Mouse (Mus musculus) layer of hippocampus, postnatal 36 days (tissue): ENCODE data around the gene Tpbg. TPM values are rescaled to one million over a fixed set of nuclear protein-coding genes. Genes with fewer than 3 reads are reported as not detected.
A peak's percentile ranks its signal among the peaks of the same experiment; 100 is the strongest.
"Not testable (repeated sequence)": the region's sequence is repeated elsewhere in the genome, so short reads cannot be mapped to it uniquely, and the experiment has no call there.

Experiments used
- DNase-seq, 2 experiments: peaks; one replicate each; pipeline ENCODE4 v3.0.0; 2022
- total RNA-seq, 2 experiments: library from RNA; stranded (reverse); gene quantifications; 2 replicates each; pipeline ENCODE4 v1.2.3; 2021

The Tpbg gene
- total RNA-seq: 1 to 10 TPM; 6.6 to 9.7 TPM

DNA sequence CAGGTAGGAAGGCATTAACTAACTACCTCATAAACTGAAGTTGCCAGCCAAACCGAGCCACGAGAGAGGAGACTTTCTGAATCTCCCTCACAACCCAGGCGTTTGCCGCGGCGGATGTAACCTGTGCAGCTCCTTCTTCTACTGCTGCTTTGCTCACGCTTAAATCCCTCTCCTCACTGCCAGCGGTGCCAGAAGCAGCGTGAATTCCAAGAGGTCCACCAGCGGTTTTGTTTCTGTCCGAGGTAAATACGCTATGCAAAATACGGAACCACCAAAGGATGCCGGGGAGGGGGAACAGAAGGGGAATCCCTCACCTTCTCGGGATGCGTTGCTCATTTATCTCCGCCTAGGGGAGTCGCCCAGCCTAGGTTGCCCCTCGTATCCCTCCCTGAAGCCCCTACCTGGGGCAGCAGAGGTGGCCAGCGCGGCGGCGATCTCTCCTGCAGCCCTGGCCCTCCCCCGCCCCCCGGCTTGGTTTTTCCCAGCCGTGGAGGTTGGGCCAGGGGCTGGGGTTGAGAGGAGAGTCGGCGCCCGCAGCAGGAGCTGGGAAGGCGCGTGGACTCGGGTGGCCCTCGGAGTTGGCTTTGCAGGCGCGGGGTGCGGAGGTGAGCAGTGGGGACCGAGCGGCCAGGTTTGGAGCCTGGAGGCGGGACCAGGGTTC is at the start of gene Tpbg:
TSS of gene Tpbg (plus strand) at position 30 of the 661 bp plus-strand sequence.
- DNase-seq: peak in 1 of 2 experiments; percentile 9

GRCm38 (mm10) chr9:85801986-85802385 is 40.2 kb upstream of the Tpbg start:
- not testable (repeated sequence) for DNase-seq

- DNase-seq: no peak
These were observed 39.6 kb upstream of the Tpbg start for GRCm38 (mm10) chr9:85802563-85802962.

DNA sequence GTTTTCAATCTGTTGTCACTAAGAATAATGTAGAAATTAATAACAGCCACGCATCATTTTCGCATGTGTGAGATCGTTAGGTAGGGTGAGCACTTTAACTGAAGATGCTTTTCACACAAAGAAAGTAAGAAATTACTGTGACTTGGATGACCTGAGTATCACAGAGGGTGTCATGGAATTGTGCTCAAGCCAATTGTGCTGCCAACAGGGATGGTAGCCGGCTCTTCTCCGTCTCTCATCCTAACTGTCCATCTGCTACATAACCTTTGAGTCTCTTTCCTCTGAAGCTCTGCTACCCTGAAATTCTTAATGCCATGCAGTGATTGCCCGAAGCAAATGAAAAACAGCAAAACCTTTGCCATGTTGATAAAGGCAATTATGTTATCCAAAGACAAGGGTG is 35.8 kb upstream of the Tpbg start:
- no peak for DNase-seq

DNA sequence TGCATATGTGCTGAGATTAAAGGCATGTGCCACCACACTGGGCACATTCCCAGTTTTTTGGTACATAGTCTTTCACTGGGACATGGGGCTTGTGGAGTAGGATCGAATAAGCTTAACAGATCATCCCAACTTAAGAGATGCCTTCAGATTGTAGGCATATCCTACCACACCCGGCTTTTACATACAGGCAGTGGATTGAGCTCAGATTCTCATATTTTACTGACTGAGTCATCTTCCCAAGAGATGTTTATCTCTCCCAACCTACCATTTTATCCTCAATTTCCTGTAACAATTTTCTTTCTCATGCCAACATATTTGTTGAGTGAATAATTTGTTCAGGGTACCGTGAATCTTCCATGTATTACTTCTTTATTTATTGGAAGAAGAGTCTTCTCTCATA is 32.9 kb upstream of the Tpbg start:
- no peak for DNase-seq

DNA sequence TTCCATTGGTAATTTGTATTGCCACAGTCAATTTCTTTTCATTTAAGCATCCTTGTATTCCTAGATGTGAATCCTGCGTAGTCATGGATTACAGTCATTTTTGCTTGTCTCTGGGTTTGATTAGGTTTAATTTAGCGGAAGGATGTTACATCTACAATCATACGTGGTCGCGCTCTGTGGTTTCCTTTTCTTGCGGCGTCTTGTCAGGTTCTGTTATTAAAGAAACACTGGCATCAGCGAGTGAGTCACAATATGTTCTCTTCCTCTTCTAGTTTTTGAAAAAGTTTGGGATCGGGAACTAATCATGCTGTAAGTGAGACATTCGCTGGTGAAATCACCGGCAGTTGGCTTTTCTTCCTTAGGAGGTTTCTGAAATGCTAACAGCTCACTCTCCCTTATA is 21.4 kb upstream of the Tpbg start:
- no peak for DNase-seq

- DNase-seq: no peak
These were observed 6.4 kb upstream of the Tpbg start for GRCm38 (mm10) chr9:85835521-85836425.

DNA sequence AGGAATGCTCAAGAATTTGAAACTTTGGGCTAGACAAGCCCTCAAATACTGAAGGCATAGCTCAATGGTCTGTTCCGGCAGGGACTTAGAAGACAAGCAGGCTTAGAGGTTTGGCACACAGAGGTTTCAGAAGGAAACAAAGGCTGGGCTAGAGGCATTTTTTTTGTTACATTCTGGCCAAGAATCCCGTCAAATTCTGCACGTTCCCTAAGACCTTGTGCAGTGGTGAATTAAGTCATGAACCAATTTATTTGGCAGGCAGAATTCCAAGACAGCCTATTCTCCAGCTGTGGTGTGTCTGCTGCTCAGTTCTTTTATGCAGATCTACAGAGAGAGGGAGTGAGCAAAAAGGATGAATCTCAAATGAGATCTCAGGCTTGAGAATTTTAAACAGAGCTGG is 2.6 kb upstream of the Tpbg start:
- DNase-seq: no peak

DNA sequence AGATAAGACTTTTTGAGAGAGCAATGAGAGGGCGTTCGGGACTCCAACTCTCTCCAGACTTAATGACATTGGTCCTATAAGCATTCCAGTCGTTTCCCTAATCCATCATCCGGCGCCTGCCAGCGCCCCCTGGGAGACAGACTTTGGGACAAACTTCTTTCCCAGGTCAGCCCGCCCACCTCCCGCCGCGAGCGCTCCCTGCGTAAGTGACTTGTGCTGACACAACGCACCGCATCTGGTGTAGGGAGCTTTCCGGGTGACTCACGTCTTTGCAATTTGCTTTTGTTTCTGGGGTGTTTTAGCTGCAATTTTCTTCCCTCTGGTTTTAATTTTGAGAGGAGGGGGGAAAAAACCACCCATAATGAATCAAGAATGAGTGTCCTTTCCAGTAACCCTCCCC is 289 bp upstream of the Tpbg start:
- DNase-seq: peak in 1 of 2 experiments; percentile 16

DNA sequence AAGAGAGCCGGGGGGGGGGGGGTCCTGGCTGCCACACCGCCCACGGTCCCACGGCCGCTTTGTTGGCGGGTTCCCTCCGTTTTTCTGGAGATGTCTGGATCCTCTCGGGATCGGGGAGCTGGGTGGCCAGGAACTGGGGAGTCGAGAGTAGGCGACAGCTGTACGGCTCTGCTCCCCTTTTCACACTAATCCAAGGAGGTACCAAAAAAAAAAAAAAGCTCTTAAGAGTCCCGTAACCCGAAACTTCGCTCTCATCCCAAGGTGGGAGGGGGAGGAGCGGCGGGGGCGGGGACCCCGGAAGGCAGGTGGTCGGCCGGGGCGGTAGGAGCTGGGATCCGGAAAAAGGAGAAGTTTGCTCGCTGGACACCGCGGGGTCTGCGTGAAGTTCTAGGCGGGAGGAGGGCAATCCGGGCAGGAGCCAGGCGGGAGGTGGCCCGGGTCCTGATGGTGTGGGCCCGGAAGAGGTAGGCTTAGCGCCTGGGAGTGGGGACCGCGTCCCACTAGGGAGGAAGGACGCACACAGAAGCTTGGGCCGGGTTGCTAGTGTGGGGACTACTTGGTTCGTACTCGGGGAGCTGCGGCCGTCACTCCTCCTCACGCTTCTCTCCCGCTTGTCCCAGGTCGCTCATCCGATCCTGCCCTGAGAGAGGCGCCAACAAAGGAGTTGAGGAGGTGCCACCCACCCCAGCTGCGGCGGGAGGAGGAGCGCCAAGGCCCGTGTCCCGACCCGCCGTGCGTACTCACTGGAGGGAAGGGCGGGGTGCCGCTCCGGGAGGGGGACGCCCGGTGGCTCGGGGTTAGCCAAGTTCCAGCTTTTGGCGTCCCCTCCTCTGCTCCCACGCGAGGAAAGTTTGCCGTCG is 1.1 kb downstream of the Tpbg start:
- DNase-seq: peak in 1 of 2 experiments; percentile 25

GRCm38 (mm10) chr9:85843891-85844646 is 1.9 kb downstream of the Tpbg start:
- DNase-seq: no peak

GRCm38 (mm10) chr9:85844647-85844983 is 2.4 kb downstream of the Tpbg start:
- DNase-seq: no peak

- DNase-seq: no peak
These were observed 4.0 kb downstream of the Tpbg start for GRCm38 (mm10) chr9:85846186-85846585.

GRCm38 (mm10) chr9:85854780-85855179 is 12.6 kb downstream of the Tpbg start:
- no peak for DNase-seq

DNA sequence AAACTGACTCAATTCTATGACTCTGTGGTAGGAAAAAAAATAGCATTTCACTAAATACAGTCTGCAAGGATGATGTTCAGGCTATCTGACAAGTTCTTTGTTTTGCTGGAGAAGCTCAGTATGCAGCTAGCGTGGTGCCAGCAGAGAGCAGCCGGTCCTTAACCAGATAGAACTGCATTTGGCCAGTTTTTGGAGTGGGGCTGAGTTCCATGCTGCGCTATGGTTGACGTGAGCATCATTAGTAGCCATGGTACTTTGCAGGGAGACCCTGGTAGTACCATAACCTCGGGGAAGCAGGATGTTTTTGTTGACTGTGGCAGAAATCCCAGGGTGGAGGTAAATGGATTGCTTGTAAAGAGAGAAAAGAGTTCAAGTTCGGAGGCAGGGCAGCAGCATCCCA is 14.3 kb downstream of the Tpbg start:
- no peak for DNase-seq

- DNase-seq: no peak
These were observed 18.9 kb downstream of the Tpbg start for GRCm38 (mm10) chr9:85861065-85861464.

DNA sequence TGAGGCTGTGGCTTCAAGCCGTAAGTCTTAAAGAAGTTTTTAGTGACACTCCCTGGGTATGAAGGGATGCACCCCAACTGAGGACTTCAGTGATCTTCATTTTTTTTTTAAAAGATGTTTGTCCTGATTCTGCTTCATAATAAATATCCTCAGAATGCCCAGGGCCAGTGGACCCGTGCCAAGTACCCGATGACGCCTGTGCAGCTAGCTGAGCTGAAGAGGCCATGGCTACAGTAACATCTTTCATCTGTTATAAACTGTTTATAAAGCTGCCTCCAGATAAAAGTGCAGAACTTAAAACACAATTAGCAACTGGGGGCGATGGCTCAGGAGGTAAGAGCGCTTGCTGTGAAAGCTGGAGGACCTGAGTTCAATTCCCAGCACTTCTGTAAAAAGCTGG is 20.4 kb downstream of the Tpbg start:
- no peak for DNase-seq

DNA sequence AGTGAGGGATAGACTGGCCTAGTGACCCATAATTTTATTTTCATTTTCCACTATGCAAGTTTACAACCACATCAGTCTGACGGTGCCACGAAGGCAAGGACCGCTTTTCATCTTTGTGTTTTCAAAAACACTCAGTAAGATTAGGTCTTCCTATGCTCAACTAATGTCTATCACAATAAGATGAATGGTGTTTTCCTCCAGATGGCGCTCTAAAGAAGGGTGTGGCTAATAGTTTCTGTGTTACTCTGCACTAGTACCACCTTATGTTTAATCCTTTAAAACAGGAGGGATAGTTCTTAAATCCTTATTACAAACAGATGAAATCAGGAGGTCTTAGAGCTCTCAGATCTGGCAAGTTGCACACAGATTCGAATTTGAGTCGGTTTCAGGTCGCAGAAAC is 30.7 kb downstream of the Tpbg start:
- DNase-seq: no peak

DNA sequence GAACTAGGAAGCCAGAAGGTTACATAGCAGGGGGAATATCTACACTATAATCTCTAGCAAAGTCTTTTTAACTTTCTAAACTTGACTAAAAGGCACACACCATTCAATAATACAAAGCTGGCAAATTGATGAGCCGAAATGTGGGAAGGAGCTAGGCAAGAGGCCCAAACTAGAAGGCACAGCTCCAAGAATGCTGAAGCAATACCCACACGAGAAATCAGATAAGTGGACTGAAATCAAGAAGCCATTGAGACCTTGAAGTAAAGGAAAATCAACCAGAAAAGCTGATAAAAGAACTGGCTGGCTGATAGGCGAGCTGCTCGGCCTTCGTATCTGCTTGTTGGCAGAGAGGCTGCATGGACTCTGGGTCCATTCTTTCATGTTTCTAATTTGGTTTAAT is 51.5 kb downstream of the Tpbg start:
- peak in 1 of 2 experiments; percentile 24 for DNase-seq
